Mouse (Mus musculus) spleen, adult 2 months (tissue): ENCODE data around the gene Apoh.

Source experiments
- CTCF ChIP-seq: fragments of 200-500 bp; IDR thresholded peaks from 2 replicates; pipeline ENCODE4 v1.5.1; 2011; ENCODE audit warnings: mild to moderate bottlenecking, inconsistent platforms; ENCODE audit not compliant: insufficient read depth, insufficient read length, insufficient replicate concordance; ENCODE audit errors: extremely low read depth
- POLR2A ChIP-seq: fragments of 200-500 bp; IDR thresholded peaks from 2 replicates; pipeline ENCODE4 v1.6.1; 2011; ENCODE audit warnings: low read depth, low read length, inconsistent platforms

GRCm38 (mm10) chr11:108345321-108345720, 2.2 kb downstream of the Apoh start:
- TF ChIP-seq CTCF (no peak), POLR2A (no peak)
